Mouse (Mus musculus): ENCODE results near the gene Oas1a. TPM values are rescaled to one million over a fixed set of nuclear protein-coding genes. Genes with fewer than 3 reads are reported as not detected.
"Not testable (repeated sequence)": the region's sequence is repeated elsewhere in the genome, so short reads cannot be mapped to it uniquely, and the experiment has no call there.

The Oas1a gene
- 0.24 TPM in 1 of 2 replicates, not detected in the other for polyA plus RNA-seq (2014; fragmentation: Nextera tagmentation; extraction: Ambion mirVana)

GRCm38 (mm10) chr5:120906791-120907733 lies at the start of gene Oas1a:
TSS of gene Oas1a (minus strand) at chr5:120907521.
- H3K27me3 ChIP-seq (ENCODE audit: control insufficient read depth, insufficient read depth, low read length); H3K9me3 ChIP-seq (replicated peaks; ENCODE audit: control insufficient read depth, low read length); H3K9ac ChIP-seq (ENCODE audit: low read depth, low read length); ATAC-seq (replicated peaks; ENCODE audit: insufficient number of reproducible peaks, low FRiP score, low TSS enrichment); H3K4me2 ChIP-seq; H3K27ac ChIP-seq (ENCODE audit: low read depth, low read length); H3K36me3 ChIP-seq (ENCODE audit: control insufficient read depth, insufficient read depth, low read length); H3K4me3 ChIP-seq (ENCODE audit: low read depth, low read length); H3K4me1 ChIP-seq (ENCODE audit: control insufficient read depth, insufficient read depth, low read length): not testable (repeated sequence)
- 31% methylated on average over 9 of the region's 12 CpGs for WGBS (ENCODE audit: insufficient replicate concordance)

- no peaks in the 10 kb centered on the region for H3K27me3 ChIP-seq (ENCODE audit: control insufficient read depth, insufficient read depth, low read length)
- H3K9ac ChIP-seq (ENCODE audit: low read depth, low read length), result no peak overlapping the region
- H3K4me1 ChIP-seq (ENCODE audit: control insufficient read depth, insufficient read depth, low read length), result no peaks in the 10 kb centered on the region
- H3K9me3 ChIP-seq (replicated peaks; ENCODE audit: control insufficient read depth, low read length), result no peaks in the 10 kb centered on the region
- no peak overlapping the region for H3K27ac ChIP-seq (ENCODE audit: low read depth, low read length)
- no peak overlapping the region for H3K4me3 ChIP-seq (ENCODE audit: low read depth, low read length)
- H3K36me3 ChIP-seq (ENCODE audit: control insufficient read depth, insufficient read depth, low read length), result no peaks in the 10 kb centered on the region
- no peak overlapping the region for H3K4me2 ChIP-seq
- no peak for ATAC-seq (replicated peaks; ENCODE audit: insufficient number of reproducible peaks, low FRiP score, low TSS enrichment)
- WGBS (ENCODE audit: insufficient replicate concordance), result 16% methylated on average over 5 of the region's 5 CpGs
These were observed 46.7 kb upstream of the Oas1a start for GRCm38 (mm10) chr5:120953974-120954373.

- Histone ChIP-seq H3K4me1 (ENCODE audit: control insufficient read depth, insufficient read depth, low read length) (no peaks in the 10 kb centered on the region), H3K27ac (ENCODE audit: low read depth, low read length) (no peak overlapping the region), H3K36me3 (ENCODE audit: control insufficient read depth, insufficient read depth, low read length) (no peaks in the 10 kb centered on the region), H3K9me3 (replicated peaks; ENCODE audit: control insufficient read depth, low read length) (no peaks in the 10 kb centered on the region), H3K4me3 (ENCODE audit: low read depth, low read length) (no peak overlapping the region), H3K27me3 (ENCODE audit: control insufficient read depth, insufficient read depth, low read length) (no peaks in the 10 kb centered on the region), H3K9ac (ENCODE audit: low read depth, low read length) (no peak overlapping the region), H3K4me2 (no peak overlapping the region)
- WGBS (ENCODE audit: insufficient replicate concordance), result 62% methylated on average over 10 of the region's 10 CpGs
- no peak for ATAC-seq (replicated peaks; ENCODE audit: insufficient number of reproducible peaks, low FRiP score, low TSS enrichment)
These were observed 45.0 kb upstream of the Oas1a start for GRCm38 (mm10) chr5:120952242-120952770.

GRCm38 (mm10) chr5:120942076-120942475 lies 34.8 kb upstream of the Oas1a start:
- WGBS (ENCODE audit: insufficient replicate concordance), result 67% methylated on average over 10 of the region's 10 CpGs
- ATAC-seq (replicated peaks; ENCODE audit: insufficient number of reproducible peaks, low FRiP score, low TSS enrichment), result no peak
- no peaks in the 10 kb centered on the region for H3K36me3 ChIP-seq (ENCODE audit: control insufficient read depth, insufficient read depth, low read length)
- no peaks in the 10 kb centered on the region for H3K9me3 ChIP-seq (replicated peaks; ENCODE audit: control insufficient read depth, low read length)
- no peak overlapping the region for H3K4me2 ChIP-seq
- no peak overlapping the region for H3K27ac ChIP-seq (ENCODE audit: low read depth, low read length)
- no peak overlapping the region for H3K4me3 ChIP-seq (ENCODE audit: low read depth, low read length)
- H3K27me3 ChIP-seq (ENCODE audit: control insufficient read depth, insufficient read depth, low read length), result no peaks in the 10 kb centered on the region
- H3K9ac ChIP-seq (ENCODE audit: low read depth, low read length), result no peak overlapping the region
- H3K4me1 ChIP-seq (ENCODE audit: control insufficient read depth, insufficient read depth, low read length), result no peaks in the 10 kb centered on the region

- WGBS (ENCODE audit: insufficient replicate concordance), result 38% methylated on average over 8 of the region's 8 CpGs
- no peak for ATAC-seq (replicated peaks; ENCODE audit: insufficient number of reproducible peaks, low FRiP score, low TSS enrichment)
- H3K36me3 ChIP-seq (ENCODE audit: control insufficient read depth, insufficient read depth, low read length), result no peaks in the 10 kb centered on the region
These were observed 31.3 kb upstream of the Oas1a start for GRCm38 (mm10) chr5:120938586-120938985.

GRCm38 (mm10) chr5:120937841-120938240 lies 30.5 kb upstream of the Oas1a start:
- Histone ChIP-seq H3K4me3 (ENCODE audit: low read depth, low read length) (no peak overlapping the region), H3K9ac (ENCODE audit: low read depth, low read length) (no peak overlapping the region), H3K27ac (ENCODE audit: low read depth, low read length) (no peak overlapping the region), H3K9me3 (replicated peaks; ENCODE audit: control insufficient read depth, low read length) (no peaks in the 10 kb centered on the region), H3K4me1 (ENCODE audit: control insufficient read depth, insufficient read depth, low read length) (no peaks in the 10 kb centered on the region), H3K36me3 (ENCODE audit: control insufficient read depth, insufficient read depth, low read length) (no peaks in the 10 kb centered on the region), H3K27me3 (ENCODE audit: control insufficient read depth, insufficient read depth, low read length) (no peaks in the 10 kb centered on the region), H3K4me2 (no peak overlapping the region)
- WGBS (ENCODE audit: insufficient replicate concordance), result 77% methylated on average over 4 of the region's 4 CpGs
- no peak for ATAC-seq (replicated peaks; ENCODE audit: insufficient number of reproducible peaks, low FRiP score, low TSS enrichment)

More at GRCm38 (mm10) chr5:120938586-120938985, 31.3 kb upstream of the Oas1a start:
- Histone ChIP-seq H3K4me2 (no peak overlapping the region), H3K27me3 (ENCODE audit: control insufficient read depth, insufficient read depth, low read length) (no peaks in the 10 kb centered on the region), H3K9ac (ENCODE audit: low read depth, low read length) (no peak overlapping the region), H3K4me1 (ENCODE audit: control insufficient read depth, insufficient read depth, low read length) (no peaks in the 10 kb centered on the region), H3K27ac (ENCODE audit: low read depth, low read length) (no peak overlapping the region), H3K9me3 (replicated peaks; ENCODE audit: control insufficient read depth, low read length) (no peaks in the 10 kb centered on the region), H3K4me3 (ENCODE audit: low read depth, low read length) (no peak overlapping the region)

- Histone ChIP-seq H3K4me3 (ENCODE audit: low read depth, low read length) (no peak overlapping the region), H3K9me3 (replicated peaks; ENCODE audit: control insufficient read depth, low read length) (no peaks in the 10 kb centered on the region), H3K36me3 (ENCODE audit: control insufficient read depth, insufficient read depth, low read length) (no peaks in the 10 kb centered on the region), H3K4me1 (ENCODE audit: control insufficient read depth, insufficient read depth, low read length) (no peaks in the 10 kb centered on the region), H3K27ac (ENCODE audit: low read depth, low read length) (no peak overlapping the region), H3K9ac (ENCODE audit: low read depth, low read length) (no peak overlapping the region), H3K27me3 (ENCODE audit: control insufficient read depth, insufficient read depth, low read length) (no peaks in the 10 kb centered on the region), H3K4me2 (no peak overlapping the region)
- ATAC-seq (replicated peaks; ENCODE audit: insufficient number of reproducible peaks, low FRiP score, low TSS enrichment), result no peak
- 15% methylated on average over 5 of the region's 5 CpGs for WGBS (ENCODE audit: insufficient replicate concordance)
These were observed 26.6 kb upstream of the Oas1a start for GRCm38 (mm10) chr5:120933966-120934365.

- no peak for ATAC-seq (replicated peaks; ENCODE audit: insufficient number of reproducible peaks, low FRiP score, low TSS enrichment)
- Histone ChIP-seq H3K27me3 (ENCODE audit: control insufficient read depth, insufficient read depth, low read length) (no peaks in the 10 kb centered on the region), H3K4me3 (ENCODE audit: low read depth, low read length) (no peak overlapping the region), H3K9ac (ENCODE audit: low read depth, low read length) (no peak overlapping the region), H3K9me3 (replicated peaks; ENCODE audit: control insufficient read depth, low read length) (no peaks in the 10 kb centered on the region), H3K4me1 (ENCODE audit: control insufficient read depth, insufficient read depth, low read length) (no peaks in the 10 kb centered on the region), H3K36me3 (ENCODE audit: control insufficient read depth, insufficient read depth, low read length) (no peaks in the 10 kb centered on the region), H3K27ac (ENCODE audit: low read depth, low read length) (no peak overlapping the region), H3K4me2 (no peak overlapping the region)
- WGBS (ENCODE audit: insufficient replicate concordance), result 4% methylated on average over 1 of the region's 1 CpGs
These were observed 19.7 kb upstream of the Oas1a start for GRCm38 (mm10) chr5:120927036-120927435.
